Mouse (Mus musculus): ENCODE results near the gene Eif4h. TPM values are rescaled to one million over a fixed set of nuclear protein-coding genes. Genes with fewer than 3 reads are reported as not detected.

The Eif4h gene
- polyA plus RNA-seq (2015; fragmentation: Nextera tagmentation; extraction: Ambion mirVana): 385 and 414 TPM in 2 replicates

DNA sequence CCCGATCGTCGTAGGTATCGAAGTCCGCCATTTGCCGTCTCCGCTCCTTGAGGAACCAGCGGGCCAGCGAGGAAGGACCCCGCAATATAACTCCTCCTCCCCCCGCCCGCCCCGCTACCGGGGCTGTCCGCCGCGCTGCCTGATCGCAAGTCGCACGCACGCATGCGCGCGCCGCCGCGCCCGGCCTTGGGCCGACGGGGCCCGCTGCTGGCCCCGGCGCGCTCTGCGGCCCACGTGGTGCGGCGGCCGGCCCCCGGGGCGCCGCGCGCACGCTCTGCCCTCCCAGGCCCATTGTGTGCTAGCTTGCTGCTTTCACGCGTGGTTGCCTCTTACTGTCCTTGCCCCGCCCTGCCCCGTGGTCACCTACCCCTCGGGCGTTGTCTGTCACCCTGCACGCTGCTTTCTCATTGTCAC is at the start of gene Eif4h:
Eif4h (minus strand) TSS at position 222 of the 414 bp plus-strand sequence.
- DNase-seq (ENCODE audit: low spot score): peak; percentile 96

DNA sequence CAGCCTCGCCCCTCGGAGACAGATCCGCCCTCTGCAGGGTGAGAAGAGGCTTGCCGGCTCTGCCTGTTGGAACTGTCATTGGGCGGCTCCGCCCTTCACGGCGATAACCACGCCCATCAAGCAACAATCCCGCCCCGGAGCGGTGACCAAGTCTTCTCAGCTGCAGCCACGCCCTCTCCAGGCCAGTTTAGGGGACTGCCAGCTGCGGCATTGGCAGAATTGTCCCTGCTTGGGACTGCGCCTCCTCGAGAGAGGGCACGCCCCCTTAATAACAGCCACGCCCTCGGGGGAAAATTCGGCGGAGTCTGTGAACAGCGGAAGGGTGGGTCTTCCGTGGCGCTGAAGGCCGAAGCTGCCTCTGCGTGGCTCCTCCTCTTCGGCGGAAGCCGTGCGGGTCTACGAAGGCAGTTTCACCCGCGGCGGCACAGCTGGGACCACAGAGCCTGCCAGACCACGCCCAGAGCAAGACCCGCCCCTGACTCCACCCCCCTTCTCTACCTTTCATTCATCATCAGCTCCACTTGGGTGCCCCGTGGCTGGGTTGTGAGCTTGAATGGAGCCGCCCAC is 49.5 kb upstream of the Eif4h start:
- peak; percentile 99 for DNase-seq (ENCODE audit: low spot score)

DNA sequence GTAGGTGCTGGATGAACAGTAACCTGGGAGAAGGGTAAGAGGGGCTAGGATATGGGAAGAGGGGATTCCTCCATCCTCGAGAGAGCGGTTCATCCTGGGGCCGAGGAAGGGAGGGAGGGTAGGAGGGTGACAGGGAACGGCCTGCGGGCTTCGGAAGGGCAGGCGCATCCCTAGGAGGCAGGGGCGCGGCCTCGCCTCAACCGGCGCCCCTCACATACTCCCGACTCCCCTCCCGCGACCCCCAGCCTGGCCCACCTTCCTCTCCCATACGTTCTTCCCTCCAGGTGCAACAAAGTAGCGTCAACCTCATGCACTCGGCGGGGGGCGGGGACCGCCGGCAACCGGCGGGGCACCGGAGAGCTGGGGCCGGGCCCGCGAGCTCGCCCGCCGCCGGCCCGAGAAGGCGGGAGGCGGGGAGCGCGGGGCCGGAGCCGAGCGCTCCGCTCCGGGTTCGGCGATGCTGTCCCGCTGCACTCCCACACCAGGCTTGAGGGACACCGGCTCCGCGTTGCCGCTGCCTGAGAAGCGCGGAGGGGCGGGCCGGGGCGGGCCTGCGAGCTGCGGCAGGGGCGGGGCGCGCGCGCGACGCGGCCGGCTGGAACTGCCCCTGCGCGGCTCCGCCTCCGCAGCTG is 48.9 kb upstream of the Eif4h start, which contains the start of gene Limk1:
Limk1 (minus strand) TSS at position 513 of the 632 bp plus-strand sequence.
- DNase-seq (ENCODE audit: low spot score): no peak

DNA sequence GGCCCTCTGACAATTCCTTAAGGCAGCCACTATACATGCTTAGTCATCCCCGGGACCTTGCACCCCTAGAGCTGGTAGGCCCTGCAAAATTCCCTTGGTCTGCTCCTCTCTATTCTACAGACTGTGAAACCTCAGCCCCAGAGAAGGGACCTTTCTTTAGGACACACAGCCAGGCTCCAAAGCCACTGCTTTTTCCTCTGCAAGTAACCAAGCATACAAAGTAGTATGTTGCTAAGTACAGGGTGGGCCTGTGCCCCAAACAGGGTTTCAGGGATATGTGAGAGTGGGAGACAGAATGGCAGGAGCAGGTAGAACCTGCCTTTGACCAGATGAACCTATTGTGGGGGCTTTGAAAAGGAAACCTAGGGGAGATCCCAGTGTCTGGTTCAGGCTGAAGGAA is 47.9 kb upstream of the Eif4h start:
- DNase-seq (ENCODE audit: low spot score): no peak

DNA sequence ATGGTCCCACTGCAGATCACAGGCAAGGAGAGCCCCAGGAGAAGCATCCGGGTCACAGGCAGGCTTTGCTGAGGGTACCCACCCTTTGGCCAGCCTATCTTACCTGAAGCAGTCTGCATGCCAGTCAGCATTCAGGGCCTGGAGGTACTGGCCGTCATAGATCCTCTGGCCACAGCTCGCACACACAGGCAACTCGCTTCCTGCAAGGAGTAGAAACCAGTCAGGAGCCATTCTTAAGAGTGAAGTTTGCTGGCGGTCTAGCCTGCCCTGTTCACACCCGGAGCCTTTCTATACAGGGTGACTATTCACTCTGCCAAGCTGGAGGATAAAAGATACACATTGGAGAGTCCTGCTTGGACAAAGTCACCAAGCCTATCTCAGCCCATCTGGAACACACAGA is 47.3 kb upstream of the Eif4h start:
- DNase-seq (ENCODE audit: low spot score): no peak

DNA sequence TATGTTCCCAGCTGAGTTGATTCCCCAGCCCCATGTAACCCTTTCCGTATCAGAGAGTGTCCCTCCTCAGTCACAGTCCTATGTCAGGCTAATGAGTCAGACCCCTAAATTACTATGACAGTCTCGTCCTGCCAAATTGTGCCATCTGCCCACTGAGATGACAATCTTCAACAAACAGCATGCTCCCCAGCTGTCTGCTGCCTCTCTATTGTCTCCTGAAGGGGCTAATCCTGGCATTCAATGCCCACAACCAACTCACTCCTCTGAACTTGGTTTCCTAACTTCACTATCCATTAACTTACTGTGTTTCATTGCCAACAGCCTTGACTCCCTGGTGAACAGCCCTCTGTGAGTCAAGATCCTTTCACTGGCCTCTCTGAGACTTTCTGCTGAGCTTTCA is 45.1 kb upstream of the Eif4h start:
- no peak for DNase-seq (ENCODE audit: low spot score)

DNA sequence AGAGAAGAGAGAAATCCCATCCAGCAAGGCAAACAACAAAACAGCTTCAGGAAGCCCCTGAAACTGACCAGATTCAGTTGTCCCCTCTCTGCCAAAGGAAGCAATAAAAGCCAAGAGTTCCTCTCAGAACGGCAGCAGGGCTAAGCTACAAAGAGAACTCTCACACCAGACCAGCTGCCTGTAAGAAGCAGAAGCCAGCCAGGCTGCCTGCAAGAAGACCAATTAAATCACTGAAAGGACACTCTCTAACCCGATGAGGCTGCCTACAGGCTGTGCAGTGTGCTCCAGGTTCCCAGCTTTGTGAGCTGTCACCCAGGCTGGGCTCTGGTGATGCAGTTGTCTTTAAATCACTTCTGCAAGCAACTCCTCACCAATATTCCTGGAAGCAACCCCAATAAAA is 44.5 kb upstream of the Eif4h start:
- DNase-seq (ENCODE audit: low spot score): no peak

DNA sequence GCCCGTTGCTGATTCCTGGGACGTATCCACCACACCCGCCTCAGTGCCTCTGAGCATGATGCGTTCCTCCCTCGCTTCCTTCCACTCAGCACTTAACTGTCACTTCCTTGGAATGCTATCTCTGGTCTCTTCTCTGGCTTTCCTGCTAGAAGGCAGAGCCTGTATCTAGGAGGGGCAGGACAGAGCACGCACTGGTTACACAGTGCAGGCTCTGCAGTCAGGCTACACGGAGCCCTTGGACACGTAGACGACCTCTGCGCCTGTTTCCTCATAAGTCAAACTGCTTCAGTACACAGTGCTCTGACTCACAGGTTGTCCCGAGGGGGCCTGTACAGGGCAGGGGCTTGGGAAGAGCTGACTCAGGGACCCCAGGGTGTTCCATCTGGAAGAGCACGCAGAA is 40.9 kb upstream of the Eif4h start:
- DNase-seq (ENCODE audit: low spot score): no peak

DNA sequence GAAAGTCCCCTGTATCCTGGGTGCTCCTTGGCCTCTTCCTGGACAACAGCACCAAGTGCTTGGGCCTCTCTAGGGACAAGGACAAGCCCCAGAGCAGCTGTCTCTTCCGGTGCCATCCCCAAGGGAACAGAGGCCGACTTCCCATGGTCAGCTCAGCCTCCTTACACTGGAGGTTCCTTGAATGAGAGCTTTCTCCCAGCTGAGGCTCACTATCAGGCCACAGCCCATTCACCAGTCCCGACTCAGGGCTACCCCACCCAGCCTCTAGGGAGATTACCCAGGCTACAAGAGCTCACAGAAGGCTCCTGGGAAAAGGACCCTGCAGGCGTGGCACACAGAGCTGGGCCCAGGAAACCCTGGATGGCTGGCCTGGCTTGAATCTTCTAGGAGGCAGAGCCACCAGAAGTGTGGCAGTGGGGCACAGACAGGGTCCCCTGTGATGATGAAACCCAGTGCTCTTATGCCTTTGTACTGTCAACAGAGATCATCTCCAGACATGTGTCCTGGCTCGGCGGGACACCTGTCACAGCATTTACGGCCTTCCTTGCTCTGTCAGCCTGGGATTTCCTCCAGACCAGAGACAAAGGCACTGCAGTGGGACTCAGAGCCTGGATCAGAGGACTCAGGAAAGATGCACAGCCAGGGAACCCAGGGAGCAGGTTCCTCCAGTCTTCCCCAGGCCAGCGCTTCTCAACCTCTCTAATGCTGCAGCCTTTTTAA is 39.7 kb upstream of the Eif4h start:
- no peak for DNase-seq (ENCODE audit: low spot score)

DNA sequence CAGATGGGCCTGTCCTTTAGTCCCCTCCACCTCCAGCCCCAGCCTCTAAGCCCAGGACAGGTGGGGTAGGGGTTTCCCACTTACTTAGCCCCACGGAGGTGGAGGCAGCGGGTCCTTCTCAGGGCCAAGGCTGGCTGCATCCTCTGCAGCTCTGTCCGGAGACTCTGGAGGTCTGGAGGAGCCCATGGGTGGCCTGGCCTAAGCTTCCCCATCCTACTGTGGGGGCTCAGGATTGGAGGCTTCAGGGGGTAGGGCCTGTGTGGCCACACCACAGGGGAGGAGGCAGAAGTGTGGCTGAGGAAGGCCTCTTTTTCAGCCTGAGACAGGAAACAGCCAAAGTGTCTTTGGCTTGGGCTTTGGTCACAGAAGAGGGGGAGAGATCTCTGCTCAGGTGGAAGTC is 38.7 kb upstream of the Eif4h start:
- peak; percentile 40 for DNase-seq (ENCODE audit: low spot score)

DNA sequence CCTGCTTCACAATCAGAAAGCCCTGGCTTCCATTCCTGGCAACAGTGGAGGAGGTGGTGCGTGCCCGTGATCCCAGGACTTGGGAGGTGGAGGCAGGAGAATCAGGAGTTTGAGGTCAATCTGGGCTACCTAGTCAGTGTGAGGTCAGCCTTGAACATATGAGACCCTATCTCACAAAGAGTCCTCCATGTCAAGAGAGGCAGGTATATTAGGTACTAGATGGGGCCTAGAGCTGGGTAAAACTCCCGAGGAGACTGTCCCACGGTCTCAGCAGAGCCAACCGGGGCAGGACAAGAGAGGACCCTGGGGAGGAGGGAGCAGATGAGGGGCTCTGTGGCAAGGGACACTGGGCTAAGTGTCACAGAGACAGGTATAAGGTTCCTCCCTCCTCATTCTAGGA is 38.2 kb upstream of the Eif4h start:
- DNase-seq (ENCODE audit: low spot score): no peak

DNA sequence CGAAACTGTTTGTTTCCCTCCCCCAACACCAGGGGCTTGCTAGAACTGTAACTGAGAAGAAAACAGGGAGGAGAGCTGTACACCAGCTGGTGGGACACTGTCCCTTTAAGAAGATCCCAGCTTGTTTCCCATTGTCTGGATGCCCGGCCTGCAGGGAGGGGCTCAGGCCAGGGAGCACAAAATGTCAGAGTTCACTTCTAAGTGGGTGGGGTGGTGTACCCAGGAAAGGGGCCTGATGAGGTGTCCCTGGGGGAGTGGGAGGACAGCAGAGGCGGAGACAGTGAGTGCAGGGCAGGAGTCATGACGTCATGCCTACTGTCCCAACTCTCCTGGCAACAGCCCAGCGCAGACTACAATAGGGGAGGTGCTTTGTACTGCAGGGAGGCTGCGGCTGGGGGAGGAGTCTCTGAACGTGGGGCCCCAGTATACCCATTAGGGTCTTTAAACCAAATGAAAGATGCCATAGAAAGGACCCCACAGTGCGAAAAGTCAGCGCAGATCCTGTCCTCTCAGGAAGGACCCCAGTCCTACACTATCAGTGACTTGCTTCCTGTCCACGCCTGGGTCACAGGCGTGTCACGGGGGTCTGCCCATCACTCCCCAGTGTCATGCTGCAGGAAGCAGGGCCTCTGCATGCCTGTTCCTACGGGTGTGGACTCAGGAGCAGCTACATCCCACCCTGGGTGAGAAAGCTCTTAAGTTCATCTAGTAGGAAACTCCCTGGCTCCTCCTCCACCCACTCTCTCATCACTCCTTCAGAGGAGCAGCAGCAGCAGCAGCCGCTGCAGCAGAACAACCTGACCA is 36.9 kb upstream of the Eif4h start:
- peak; percentile 77 for DNase-seq (ENCODE audit: low spot score)

DNA sequence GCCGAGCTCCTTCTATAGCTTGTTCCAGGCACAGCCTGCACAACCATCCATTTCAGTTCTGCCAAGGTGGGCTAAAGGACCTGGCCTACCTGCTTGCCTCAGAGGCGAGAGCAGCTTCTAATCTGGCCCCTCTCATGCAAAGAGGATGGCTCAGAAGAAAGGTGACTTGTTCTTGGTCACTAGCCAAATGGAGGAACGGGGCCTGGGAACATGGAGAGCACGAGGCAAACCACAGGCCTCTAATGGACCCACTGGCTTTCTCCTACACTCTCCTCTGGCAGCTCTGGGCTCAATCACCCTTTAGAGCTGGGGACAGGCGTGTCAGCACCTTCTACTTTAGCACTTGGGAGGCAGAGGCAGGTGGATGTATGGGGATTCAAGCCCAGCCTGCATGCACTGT is 35.7 kb upstream of the Eif4h start:
- DNase-seq (ENCODE audit: low spot score): no peak

DNA sequence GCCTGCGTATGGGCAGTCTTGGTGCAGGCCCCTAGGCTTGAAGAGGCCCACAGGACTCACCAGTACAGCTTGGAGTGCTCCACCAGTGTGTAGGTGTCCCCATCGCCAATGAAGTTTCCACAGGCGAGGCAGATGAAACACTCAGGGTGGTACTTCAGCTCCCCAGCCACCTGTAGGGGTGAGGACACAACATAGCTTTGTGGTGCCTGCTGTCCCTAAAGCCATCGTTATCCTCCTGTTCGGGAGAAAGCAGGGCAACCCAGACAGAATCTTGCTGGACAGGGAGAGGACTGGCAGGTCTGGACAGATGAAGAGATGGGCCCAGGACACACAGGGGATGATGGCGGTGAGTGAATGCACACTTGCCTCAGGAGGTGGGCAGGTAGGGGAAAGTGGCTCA is 33.3 kb upstream of the Eif4h start:
- no peak for DNase-seq (ENCODE audit: low spot score)

DNA sequence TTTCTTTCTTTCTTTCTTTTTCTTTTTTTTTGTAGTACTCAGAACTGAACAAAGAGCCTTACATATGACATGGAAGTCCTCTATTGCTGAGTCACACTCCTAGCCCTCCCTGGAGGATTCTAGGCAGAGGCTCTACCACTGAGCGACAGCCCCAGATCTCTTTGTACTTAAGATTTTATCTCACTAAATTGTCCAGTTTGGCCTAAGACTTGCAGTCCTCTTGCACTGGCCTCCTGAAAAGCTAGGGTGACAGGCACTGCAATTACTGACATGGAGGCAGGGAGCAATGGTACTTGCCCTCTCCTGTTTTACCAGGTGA is 32.9 kb upstream of the Eif4h start:
- no peak for DNase-seq (ENCODE audit: low spot score)

DNA sequence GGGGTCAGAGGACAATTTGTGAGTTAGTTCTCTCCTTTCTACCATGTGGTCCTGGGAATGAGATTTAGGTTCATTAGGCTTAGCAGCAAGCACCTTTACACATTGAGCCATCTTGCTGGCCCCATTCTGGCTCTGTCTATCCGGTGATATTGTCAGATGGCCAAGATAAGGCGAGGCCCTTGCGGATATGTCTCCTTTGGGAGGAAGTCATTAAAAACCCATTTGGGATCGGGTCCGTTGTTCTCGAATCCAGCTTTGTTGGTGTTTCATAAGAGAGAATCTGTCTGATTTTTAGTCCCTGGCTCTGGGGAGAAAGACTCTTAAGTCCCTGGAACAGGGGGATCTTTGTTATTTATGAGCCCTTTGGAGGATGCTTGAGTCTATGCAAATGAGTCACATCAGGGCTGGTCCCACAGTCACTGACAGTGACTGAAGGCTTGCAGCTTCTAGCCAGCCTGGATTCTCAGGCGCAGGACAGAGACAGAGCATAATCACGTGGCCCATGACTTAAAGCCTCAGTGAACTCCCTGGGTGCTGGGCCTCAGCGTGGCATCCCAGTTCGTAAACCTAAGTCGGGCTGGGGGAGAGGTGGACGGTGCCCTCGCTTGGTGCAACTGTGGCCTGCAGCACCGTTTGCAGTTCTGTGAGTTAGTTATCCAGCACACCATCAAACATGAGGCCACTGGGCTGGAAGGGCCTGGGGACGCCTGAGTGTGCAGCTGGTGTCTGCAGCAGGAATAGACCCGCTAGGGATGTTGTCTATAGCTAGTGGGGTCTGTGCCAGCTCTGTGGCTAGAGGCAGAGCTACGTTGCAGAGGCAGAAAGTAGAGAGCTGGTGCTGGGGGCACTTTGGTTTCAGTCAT is 32.3 kb upstream of the Eif4h start:
- no peak for DNase-seq (ENCODE audit: low spot score)

DNA sequence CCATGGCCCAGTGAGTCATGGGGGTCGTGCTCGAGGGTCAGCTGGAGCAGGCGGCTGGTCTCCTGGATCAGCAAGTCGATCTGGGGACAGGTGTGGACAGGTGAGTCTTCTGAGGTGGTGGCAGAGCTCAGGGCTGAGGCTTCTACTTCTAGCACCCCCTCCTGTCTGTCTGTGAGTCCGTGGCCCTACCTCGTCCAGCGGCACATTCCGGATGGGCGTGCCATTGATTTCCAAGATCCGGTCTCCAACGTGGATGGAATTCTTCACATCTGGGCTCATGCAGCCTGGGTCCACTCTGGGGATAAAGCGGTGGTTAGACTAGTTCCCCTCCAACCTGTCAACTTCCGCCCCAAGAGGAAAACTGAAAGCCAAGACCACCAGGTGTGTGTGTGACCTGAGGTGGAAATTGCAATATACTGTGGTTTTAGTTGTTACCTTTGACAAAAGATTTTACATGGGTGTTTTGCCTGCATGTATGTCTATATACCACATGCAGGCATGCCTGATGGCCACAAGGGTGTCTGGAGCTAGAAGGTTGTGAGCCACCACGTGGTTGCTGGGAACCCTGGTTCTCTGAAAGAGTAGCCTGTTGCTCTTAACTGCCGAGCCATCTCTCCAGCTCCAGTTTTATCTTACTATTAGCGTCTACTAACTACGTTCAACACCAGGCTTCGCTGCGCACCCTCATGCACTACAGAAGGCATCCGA is 29.9 kb upstream of the Eif4h start:
- DNase-seq (ENCODE audit: low spot score): no peak

DNA sequence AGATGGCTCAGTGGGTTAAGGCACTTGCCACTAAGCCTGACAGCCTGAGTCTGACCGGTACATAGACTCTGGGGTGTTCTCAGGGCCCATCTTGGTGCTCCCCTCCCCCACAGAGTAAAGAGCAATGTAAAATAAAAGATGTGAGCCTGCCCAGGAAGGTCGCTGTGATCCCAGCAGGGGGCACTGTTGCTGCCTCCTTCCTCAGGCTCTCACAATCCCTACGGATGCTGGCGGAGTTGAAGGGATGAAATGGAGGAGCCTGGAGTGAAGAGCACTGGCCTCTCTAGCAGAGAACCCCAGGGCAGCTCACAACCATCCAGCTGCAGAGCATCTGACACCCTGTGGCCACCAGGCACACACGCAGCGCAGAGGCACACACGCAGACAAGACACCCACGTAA is 29.2 kb upstream of the Eif4h start:
- no peak for DNase-seq (ENCODE audit: low spot score)

DNA sequence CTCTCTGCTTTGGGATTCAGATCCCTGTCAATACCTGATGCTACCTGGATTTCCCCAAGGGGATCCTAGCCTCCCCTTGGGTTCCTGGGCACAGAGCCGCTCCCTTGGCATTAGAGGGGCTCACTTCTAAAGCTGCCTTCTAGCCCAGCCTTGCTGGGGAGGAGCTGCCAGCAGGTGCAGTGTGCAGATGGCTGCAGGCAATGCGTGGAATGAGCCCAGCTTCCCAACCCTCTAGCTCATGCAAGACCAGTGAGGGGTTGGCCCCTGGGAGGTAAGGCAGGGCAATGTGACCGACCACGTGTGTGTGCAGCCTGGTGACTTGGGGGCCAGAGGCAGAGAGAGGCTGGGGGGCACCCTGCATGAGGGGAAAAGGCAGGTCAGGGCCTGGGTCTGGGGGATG is 17.4 kb upstream of the Eif4h start:
- no peak for DNase-seq (ENCODE audit: low spot score)

DNA sequence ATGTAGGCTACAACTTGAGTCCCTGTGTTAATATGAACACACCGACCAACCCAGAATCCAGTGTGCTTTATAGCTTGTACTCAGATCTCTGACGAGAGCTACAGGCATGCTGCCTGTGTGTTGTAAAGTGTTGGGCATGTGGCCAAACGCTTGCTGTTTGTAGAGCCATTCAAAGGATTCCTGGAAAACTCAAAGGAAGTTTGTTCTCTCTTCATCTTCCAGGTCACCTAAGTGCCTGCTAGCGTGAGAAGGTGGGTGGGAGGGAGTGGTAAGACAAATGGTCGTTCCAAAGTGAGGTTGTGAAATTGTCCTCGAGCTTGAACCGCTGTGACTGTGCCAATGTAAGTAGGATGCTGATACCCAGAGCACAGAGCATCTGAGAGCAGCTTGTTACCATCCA is 12.7 kb upstream of the Eif4h start:
- no peak for DNase-seq (ENCODE audit: low spot score)

DNA sequence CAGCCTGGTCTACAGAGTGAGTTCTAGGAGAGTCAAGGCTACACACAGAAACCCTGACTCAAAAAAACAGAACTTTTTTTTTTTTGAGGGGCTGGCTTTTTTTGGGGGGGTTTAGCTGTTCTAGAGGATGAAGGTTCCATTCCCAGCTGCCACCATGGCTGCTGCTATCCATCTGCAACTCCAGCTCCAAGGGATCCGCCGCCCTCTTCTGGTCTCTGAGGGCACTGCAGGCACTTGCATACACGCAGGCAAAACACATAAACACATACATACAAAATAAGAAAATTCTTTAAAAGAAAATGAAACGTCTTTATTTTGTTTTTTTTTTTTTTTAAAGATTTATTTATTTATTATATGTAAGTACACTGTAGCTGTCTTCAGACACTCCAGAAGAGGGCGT is 11.6 kb upstream of the Eif4h start:
- peak; percentile 42 for DNase-seq (ENCODE audit: low spot score)
